Mouse (Mus musculus) thymus, postnatal 0 days (tissue): ENCODE results near the gene Dnmt1. TPM values are rescaled to one million over a fixed set of nuclear protein-coding genes. Genes with fewer than 3 reads are reported as not detected.

Source experiments
- microRNA-seq: library from miRNA; unstranded; fragments of <30 nt; microRNA quantifications from one replicate; pipeline ENCODE4, GENCODE M21; 2016; ENCODE audit warnings: borderline number of aligned reads
- polyA plus RNA-seq: library from polyadenylated mRNA; unstranded; fragments of >200 nt; fragmentation: Nextera tagmentation; extraction: Ambion mirVana; gene quantifications from 2 replicates; pipeline ENCODE4 v1.2.1, GENCODE M21; 2015

Gene Dnmt1
- polyA plus RNA-seq, 1 experiment from 2014 or later, result 90.0 TPM

Small RNA genes lying within 50 kb of the gene (microRNA-seq; reads per million reads assigned to microRNA genes)
- gene Mir7081, result 2.5 reads per million

Other genes starting within 250 kb of the Dnmt1 start
- gene Olfm2, start 213.5 kb downstream of the Dnmt1 start, polyA plus RNA-seq, result 0.24 and 0.52 TPM in 2 replicates
- 1.8 and 1.9 TPM in 2 replicates for gene Col5a3, start 144.8 kb downstream of the Dnmt1 start, polyA plus RNA-seq
- gene Rdh8, start 141.4 kb downstream of the Dnmt1 start, polyA plus RNA-seq, result not detected in 2 replicates
- 9.2 and 15.1 TPM in 2 replicates for gene A230050P20Rik, start 91.2 kb downstream of the Dnmt1 start, polyA plus RNA-seq
- 6.7 and 7.3 TPM in 2 replicates for gene Angptl6, start 80.2 kb downstream of the Dnmt1 start, polyA plus RNA-seq
- gene Ppan, start 71.7 kb downstream of the Dnmt1 start, polyA plus RNA-seq, result 74.4 and 83.0 TPM in 2 replicates
- 303 and 310 TPM in 2 replicates for gene Eif3g, start 61.3 kb downstream of the Dnmt1 start, polyA plus RNA-seq
- gene S1pr2, start 16.9 kb upstream of the Dnmt1 start, polyA plus RNA-seq, result 12.1 and 12.7 TPM in 2 replicates
- gene Mrpl4, start 42.9 kb upstream of the Dnmt1 start, polyA plus RNA-seq, result 116 and 130 TPM in 2 replicates
- 64.8 and 64.9 TPM in 2 replicates for gene Icam1, start 56.1 kb upstream of the Dnmt1 start, polyA plus RNA-seq
- 0.31 and 0.48 TPM in 2 replicates for gene Icam4, start 69.5 kb upstream of the Dnmt1 start, polyA plus RNA-seq
- gene Icam5, start 72.2 kb upstream of the Dnmt1 start, polyA plus RNA-seq, result 0.14 and 0.33 TPM in 2 replicates
- 0.59 and 0.69 TPM in 2 replicates for gene Zglp1, start 107.2 kb upstream of the Dnmt1 start, polyA plus RNA-seq
- 0.09 and 0.26 TPM in 2 replicates for gene Gm49373, start 113.2 kb upstream of the Dnmt1 start, polyA plus RNA-seq
- gene Fdx1l, start 113.7 kb upstream of the Dnmt1 start, polyA plus RNA-seq, result 44.7 and 47.0 TPM in 2 replicates
- 1.2 and 1.6 TPM in 2 replicates for gene Gm38431, start 132.1 kb upstream of the Dnmt1 start, polyA plus RNA-seq
- 33.2 and 45.9 TPM in 2 replicates for gene Raver1, start 132.1 kb upstream of the Dnmt1 start, polyA plus RNA-seq
- 13.8 and 14.0 TPM in 2 replicates for gene Tyk2, start 171.4 kb upstream of the Dnmt1 start, polyA plus RNA-seq
- 281 and 307 TPM in 2 replicates for gene Cdc37, start 190.1 kb upstream of the Dnmt1 start, polyA plus RNA-seq
- 0.95 and 1.0 TPM in 2 replicates for gene Pde4a, start 205.8 kb upstream of the Dnmt1 start, polyA plus RNA-seq